Mouse (Mus musculus) cerebellum, postnatal 14 days (tissue): ENCODE results near the gene Il1f5.

ENCODE experiments used
- DNase-seq, 2 experiments: peaks; one replicate each; pipeline ENCODE4 v3.0.0; 2021; ENCODE audit warnings: mixed read lengths in 2 of 2

Gene Il1f5

GRCm38 (mm10) chr2:24276654-24277053 is at the start of gene Il1f5:
Gene Il1f5, plus strand, starts transcription at chr2:24276954.
- no peak for DNase-seq

- DNase-seq = peak; percentile 1 to 3
Measured at GRCm38 (mm10) chr2:24227191-24227590, 49.6 kb upstream of the Il1f5 start.

GRCm38 (mm10) chr2:24267503-24267902 is 9.3 kb upstream of the Il1f5 start:
- no peak for DNase-seq

GRCm38 (mm10) chr2:24273619-24274018 is 3.1 kb upstream of the Il1f5 start:
- no peak for DNase-seq

GRCm38 (mm10) chr2:24275146-24275545 is 1.6 kb upstream of the Il1f5 start:
- DNase-seq = no peak

- DNase-seq = no peak
Measured at GRCm38 (mm10) chr2:24290896-24291295, 14.1 kb downstream of the Il1f5 start, which contains the start of gene Il1f10. Gene Il1f10, plus strand, starts transcription at chr2:24291196.

- no peak for DNase-seq
Measured at GRCm38 (mm10) chr2:24294616-24295015, 17.9 kb downstream of the Il1f5 start.

- DNase-seq = peak; percentile 74 to 76
Measured at GRCm38 (mm10) chr2:24296837-24297236, 20.1 kb downstream of the Il1f5 start.

- no peak for DNase-seq
Measured at GRCm38 (mm10) chr2:24311302-24312001, 34.7 kb downstream of the Il1f5 start.

GRCm38 (mm10) chr2:24316919-24317318 is 40.2 kb downstream of the Il1f5 start:
- DNase-seq = no peak

GRCm38 (mm10) chr2:24317919-24318598 is 41.3 kb downstream of the Il1f5 start:
- no peak for DNase-seq
